Mouse (Mus musculus): Measurements from ENCODE around the gene Socs7.

DNA sequence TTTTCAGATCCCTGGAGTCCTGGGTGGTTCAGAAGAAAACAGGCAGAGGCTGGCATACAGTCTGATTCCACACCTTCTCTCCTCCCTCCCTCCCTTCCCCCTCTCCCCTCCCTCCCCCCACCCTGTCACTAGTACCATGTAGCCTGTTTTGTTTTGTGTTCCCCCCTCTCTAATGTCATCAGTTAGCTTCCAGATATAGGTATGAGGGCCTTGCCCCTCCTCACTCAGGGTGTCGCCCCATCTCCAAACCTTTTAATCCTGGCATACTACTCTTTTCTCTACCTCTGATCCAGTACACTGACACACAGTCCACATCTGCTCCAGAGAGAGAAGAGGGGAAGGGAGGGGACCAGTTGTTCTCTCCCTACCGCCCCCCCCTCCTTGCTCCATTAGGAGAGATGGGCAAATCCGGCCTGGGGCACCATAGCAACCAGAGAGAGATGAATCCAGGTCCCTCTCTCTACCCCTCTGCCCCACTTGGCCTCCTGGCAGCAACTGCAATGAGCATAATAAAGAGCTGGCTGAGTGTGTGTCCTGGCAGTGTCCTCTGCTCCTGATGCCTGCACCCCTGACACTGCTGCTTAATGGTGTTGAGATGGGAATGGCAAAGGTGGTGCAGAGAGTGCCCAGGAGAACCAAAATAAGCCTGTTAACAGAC, 10.2 kb upstream of the Socs7 start, which contains the start of gene Gpr179:
- TF ChIP-seq CTCF (IDR thresholded peaks at IDR 0.05; ENCODE audit: low read depth, low read length) (no peak), POLR2A (IDR thresholded peaks at IDR 0.05; ENCODE audit: extremely low read depth, insufficient read depth, low read length) (no peak)

Data from liver, adult 2 months (tissue).